Mouse (Mus musculus): ENCODE results near the gene Asf1b. TPM values are rescaled to one million over a fixed set of nuclear protein-coding genes. Genes with fewer than 3 reads are reported as not detected.

The Asf1b gene
- polyA plus RNA-seq, 1 experiment from 2014 or later, result 55.0 TPM

- no peak overlapping the region for H3K27ac ChIP-seq
- no peaks in the 10 kb centered on the region for H3K4me1 ChIP-seq
- H3K4me2 ChIP-seq, result no peak overlapping the region
- 68% methylated on average over 7 of the region's 7 CpGs for WGBS
- peaks cover 28% of the 10 kb centered on the region; the same call in 1 of the 2 replicates for H3K36me3 ChIP-seq
- ATAC-seq (ENCODE audit: insufficient read depth, low FRiP score, low read depth), result no peak
- no peaks in the 10 kb centered on the region for H3K9me3 ChIP-seq
- H3K9ac ChIP-seq, result no peak overlapping the region
- H3K4me3 ChIP-seq (replicated peaks), result no peak overlapping the region
- no peaks in the 10 kb centered on the region for H3K27me3 ChIP-seq (replicated peaks)
Measured at GRCm38 (mm10) chr8:83926266-83926665, 29.0 kb upstream of the Asf1b start.

DNA sequence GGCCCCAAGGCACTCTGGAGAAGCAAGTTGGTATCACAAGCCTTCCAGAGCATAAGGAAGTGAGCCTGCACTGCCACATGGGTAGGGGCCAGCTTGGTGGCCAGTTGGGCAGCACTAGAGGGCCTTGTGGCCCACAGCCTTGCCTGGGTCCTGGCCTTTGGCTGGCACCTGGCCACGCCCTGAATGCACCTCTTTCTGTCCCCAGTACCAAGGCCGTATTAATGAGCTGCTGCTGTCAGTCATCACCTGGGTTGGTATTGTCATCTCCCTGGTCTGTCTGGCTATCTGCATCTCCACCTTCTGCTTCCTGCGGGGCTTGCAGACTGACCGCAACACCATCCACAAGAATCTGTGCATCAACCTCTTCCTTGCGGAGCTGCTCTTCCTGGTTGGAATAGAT is 21.1 kb upstream of the Asf1b start:
- no peak overlapping the region for H3K4me3 ChIP-seq (replicated peaks)
- peaks cover 61% of the 10 kb centered on the region for H3K36me3 ChIP-seq
- H3K9me3 ChIP-seq, result no peaks in the 10 kb centered on the region

GRCm38 (mm10) chr8:83934994-83935393 is 20.3 kb upstream of the Asf1b start:
- H3K4me3 ChIP-seq (replicated peaks), result no peak overlapping the region
- no peaks in the 10 kb centered on the region for H3K9me3 ChIP-seq
- no peaks in the 10 kb centered on the region for H3K4me1 ChIP-seq
- H3K27me3 ChIP-seq (replicated peaks), result no peaks in the 10 kb centered on the region
- H3K27ac ChIP-seq, result no peak overlapping the region
- no peak overlapping the region for H3K9ac ChIP-seq
- no peak for ATAC-seq (ENCODE audit: insufficient read depth, low FRiP score, low read depth)
- H3K4me2 ChIP-seq, result no peak overlapping the region
- H3K36me3 ChIP-seq, result peaks cover 57% of the 10 kb centered on the region
- WGBS, result 94% methylated on average over 2 of the region's 2 CpGs

More for the DNA sequence above, 21.1 kb upstream of the Asf1b start:
- Histone ChIP-seq H3K4me1 (no peaks in the 10 kb centered on the region), H3K27me3 (replicated peaks) (no peaks in the 10 kb centered on the region), H3K9ac (no peak overlapping the region), H3K4me2 (no peak overlapping the region), H3K27ac (no peak overlapping the region)
- no peak for ATAC-seq (ENCODE audit: insufficient read depth, low FRiP score, low read depth)
- 90% methylated on average over 5 of the region's 5 CpGs for WGBS

DNA sequence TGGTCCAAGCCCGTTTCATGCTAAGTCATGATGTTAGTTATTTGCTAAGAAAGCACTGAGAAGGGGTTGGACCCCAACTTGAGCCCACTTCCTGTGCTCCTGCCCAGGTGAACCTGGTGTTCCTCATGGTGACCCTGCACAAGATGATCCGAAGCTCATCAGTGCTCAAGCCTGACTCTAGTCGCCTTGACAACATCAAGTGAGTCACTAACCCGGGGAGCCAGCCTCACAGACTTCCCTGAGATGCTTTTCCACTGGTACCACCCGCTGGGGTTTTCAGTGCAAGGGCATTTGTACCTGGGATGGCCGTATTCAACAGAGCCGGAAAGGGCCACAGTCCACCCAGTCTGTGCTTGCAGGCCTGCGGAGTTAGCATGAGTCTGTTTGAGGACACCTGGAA is 19.9 kb upstream of the Asf1b start:
- H3K27ac ChIP-seq, result no peak overlapping the region
- 87% methylated on average over 8 of the region's 8 CpGs for WGBS
- H3K9ac ChIP-seq, result no peak overlapping the region
- no peaks in the 10 kb centered on the region for H3K27me3 ChIP-seq (replicated peaks)
- ATAC-seq (ENCODE audit: insufficient read depth, low FRiP score, low read depth), result no peak
- H3K4me1 ChIP-seq, result no peaks in the 10 kb centered on the region
- H3K36me3 ChIP-seq, result peaks cover 54% of the 10 kb centered on the region
- no peak overlapping the region for H3K4me3 ChIP-seq (replicated peaks)
- no peak overlapping the region for H3K4me2 ChIP-seq
- H3K9me3 ChIP-seq, result no peaks in the 10 kb centered on the region

GRCm38 (mm10) chr8:83937645-83938044 is 17.7 kb upstream of the Asf1b start:
- H3K4me3 ChIP-seq (replicated peaks), result no peak overlapping the region
- H3K36me3 ChIP-seq, result peaks cover 41% of the 10 kb centered on the region
- no peaks in the 10 kb centered on the region for H3K4me1 ChIP-seq
- 89% methylated on average over 7 of the region's 7 CpGs for WGBS
- H3K27ac ChIP-seq, result no peak overlapping the region
- ATAC-seq (ENCODE audit: insufficient read depth, low FRiP score, low read depth), result no peak
- H3K9ac ChIP-seq, result no peak overlapping the region
- no peaks in the 10 kb centered on the region for H3K27me3 ChIP-seq (replicated peaks)
- no peaks in the 10 kb centered on the region for H3K9me3 ChIP-seq
- no peak overlapping the region for H3K4me2 ChIP-seq

DNA sequence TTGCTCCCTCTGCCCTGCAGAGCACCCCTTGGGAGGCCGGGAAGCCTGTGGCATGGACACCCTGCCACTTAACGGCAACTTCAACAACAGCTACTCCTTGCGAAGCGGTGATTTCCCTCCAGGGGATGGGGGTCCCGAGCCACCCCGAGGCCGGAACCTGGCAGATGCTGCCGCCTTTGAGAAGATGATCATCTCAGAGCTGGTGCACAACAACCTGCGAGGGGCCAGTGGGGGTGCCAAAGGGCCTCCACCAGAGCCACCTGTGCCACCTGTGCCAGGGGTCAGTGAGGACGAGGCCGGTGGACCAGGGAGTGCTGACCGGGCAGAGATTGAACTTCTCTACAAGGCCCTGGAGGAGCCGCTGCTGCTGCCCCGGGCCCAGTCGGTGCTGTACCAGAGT is 17.0 kb upstream of the Asf1b start:
- Histone ChIP-seq H3K27ac (no peak overlapping the region), H3K4me3 (replicated peaks) (no peak overlapping the region), H3K36me3 (peaks cover 34% of the 10 kb centered on the region), H3K4me2 (no peak overlapping the region), H3K27me3 (replicated peaks) (no peaks in the 10 kb centered on the region), H3K4me1 (no peaks in the 10 kb centered on the region), H3K9me3 (no peaks in the 10 kb centered on the region), H3K9ac (no peak overlapping the region)
- ATAC-seq (ENCODE audit: insufficient read depth, low FRiP score, low read depth), result no peak
- 94% methylated on average over 15 of the region's 15 CpGs for WGBS

GRCm38 (mm10) chr8:83941066-83941677 is 14.1 kb upstream of the Asf1b start:
- H3K27ac ChIP-seq, result no peak overlapping the region
- ATAC-seq (ENCODE audit: insufficient read depth, low FRiP score, low read depth), result no peak
- no peak overlapping the region for H3K9ac ChIP-seq
- peaks cover 10% of the 10 kb centered on the region for H3K36me3 ChIP-seq
- H3K9me3 ChIP-seq, result no peaks in the 10 kb centered on the region
- H3K4me2 ChIP-seq, result no peak overlapping the region
- WGBS, result 71% methylated on average over 6 of the region's 6 CpGs
- H3K4me1 ChIP-seq, result no peaks in the 10 kb centered on the region
- H3K27me3 ChIP-seq (replicated peaks), result no peaks in the 10 kb centered on the region
- H3K4me3 ChIP-seq (replicated peaks), result no peak overlapping the region

GRCm38 (mm10) chr8:83942446-83942845 is 12.9 kb upstream of the Asf1b start:
- Histone ChIP-seq H3K4me3 (replicated peaks) (no peak overlapping the region), H3K27ac (no peak overlapping the region), H3K4me2 (no peak overlapping the region), H3K36me3 (0 out of 2 replicates have a peak, but pooled peaks cover 3% of the 10 kb centered on the region), H3K27me3 (replicated peaks) (no peaks in the 10 kb centered on the region), H3K4me1 (no peaks in the 10 kb centered on the region), H3K9ac (no peak overlapping the region), H3K9me3 (no peaks in the 10 kb centered on the region)
- no peak for ATAC-seq (ENCODE audit: insufficient read depth, low FRiP score, low read depth)
- 78% methylated on average over 1 of the region's 1 CpGs for WGBS

DNA sequence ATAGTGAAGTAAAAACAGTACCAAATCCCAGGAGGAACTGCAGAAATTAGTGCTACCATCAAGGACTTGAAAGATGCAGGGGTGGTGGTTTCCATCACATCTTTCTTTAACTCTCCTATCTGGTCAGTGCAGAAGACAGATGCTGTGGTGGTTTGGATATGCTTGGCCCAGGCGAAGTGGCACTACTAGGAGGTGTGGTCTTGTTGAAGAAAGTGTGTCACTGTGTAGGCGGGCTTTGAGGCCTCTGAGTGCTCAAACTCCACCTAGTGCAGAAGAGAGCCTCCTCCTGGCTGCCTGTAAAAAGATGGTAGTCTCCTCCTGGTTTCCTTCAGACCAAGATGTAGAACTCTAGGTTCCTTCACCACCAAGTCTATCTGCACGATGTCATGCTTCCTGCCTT is 9.8 kb upstream of the Asf1b start:
- no peaks in the 10 kb centered on the region for H3K27me3 ChIP-seq (replicated peaks)
- no peaks in the 10 kb centered on the region for H3K4me1 ChIP-seq
- H3K36me3 ChIP-seq, result no peaks in the 10 kb centered on the region
- no peak overlapping the region for H3K27ac ChIP-seq
- no peak overlapping the region for H3K4me3 ChIP-seq (replicated peaks)
- ATAC-seq (ENCODE audit: insufficient read depth, low FRiP score, low read depth), result no peak
- whole genome bisulfite sequencing, result 72% methylated on average over 3 of the region's 3 CpGs
- H3K4me2 ChIP-seq, result no peak overlapping the region
- no peaks in the 10 kb centered on the region for H3K9me3 ChIP-seq
- H3K9ac ChIP-seq, result no peak overlapping the region

DNA sequence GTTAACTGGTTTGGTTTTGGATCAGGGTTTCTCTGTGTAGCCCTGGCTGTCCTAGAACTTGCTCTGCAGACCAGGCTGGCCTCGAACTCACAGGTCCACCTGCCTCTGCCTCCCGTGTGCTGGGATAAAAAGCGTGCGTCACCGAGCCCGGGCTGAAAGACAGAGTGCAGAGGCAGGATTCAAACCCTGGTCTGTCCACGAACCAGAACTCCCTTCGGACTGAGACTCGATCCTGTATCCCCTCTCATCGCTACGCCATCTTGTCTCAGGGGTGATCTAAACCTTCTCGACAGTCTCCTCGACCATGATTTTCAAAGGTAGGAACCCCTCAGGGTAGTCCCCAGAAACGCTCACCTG is 580 bp upstream of the Asf1b start:
- Histone ChIP-seq H3K36me3 (no peaks in the 10 kb centered on the region), H3K27ac (no peak overlapping the region), H3K9ac (no peak overlapping the region), H3K9me3 (no peaks in the 10 kb centered on the region), H3K4me2 (peak overlapping the region; percentile 91), H3K27me3 (replicated peaks) (no peaks in the 10 kb centered on the region), H3K4me3 (replicated peaks) (peak overlapping the region; percentile 68), H3K4me1 (peaks cover 12% of the 10 kb centered on the region)
- 1% methylated on average over 14 of the region's 14 CpGs for WGBS
- ATAC-seq (ENCODE audit: insufficient read depth, low FRiP score, low read depth), result no peak

- H3K4me2 ChIP-seq, result peak overlapping the region; percentile 91
- H3K27ac ChIP-seq, result no peak overlapping the region
- no peaks in the 10 kb centered on the region for H3K27me3 ChIP-seq (replicated peaks)
- peaks cover 12% of the 10 kb centered on the region for H3K4me1 ChIP-seq
- H3K36me3 ChIP-seq, result no peaks in the 10 kb centered on the region
- no peak for ATAC-seq (ENCODE audit: insufficient read depth, low FRiP score, low read depth)
- H3K9ac ChIP-seq, result peak overlapping the region; percentile 53; the same call in 1 of the 2 replicates
- H3K4me3 ChIP-seq (replicated peaks), result peak overlapping the region; percentile 68
- H3K9me3 ChIP-seq, result no peaks in the 10 kb centered on the region
- WGBS, result under 1% methylated on average over 15 of the region's 15 CpGs
Measured at GRCm38 (mm10) chr8:83955958-83956218, 581 bp downstream of the Asf1b start.

- 36% methylated on average over 1 of the region's 1 CpGs for WGBS
- Histone ChIP-seq H3K27ac (no peak overlapping the region), H3K9me3 (no peaks in the 10 kb centered on the region), H3K36me3 (no peaks in the 10 kb centered on the region), H3K4me1 (peaks cover 12% of the 10 kb centered on the region), H3K4me3 (replicated peaks) (peak overlapping the region; percentile 68), H3K27me3 (replicated peaks) (no peaks in the 10 kb centered on the region), H3K9ac (no peak overlapping the region), H3K4me2 (peak overlapping the region; percentile 91)
- ATAC-seq (ENCODE audit: insufficient read depth, low FRiP score, low read depth), result no peak
Measured at GRCm38 (mm10) chr8:83956789-83957188, 1.5 kb downstream of the Asf1b start.
